Mouse (Mus musculus): ENCODE data around the gene Kcnk4.

The Kcnk4 gene

DNA sequence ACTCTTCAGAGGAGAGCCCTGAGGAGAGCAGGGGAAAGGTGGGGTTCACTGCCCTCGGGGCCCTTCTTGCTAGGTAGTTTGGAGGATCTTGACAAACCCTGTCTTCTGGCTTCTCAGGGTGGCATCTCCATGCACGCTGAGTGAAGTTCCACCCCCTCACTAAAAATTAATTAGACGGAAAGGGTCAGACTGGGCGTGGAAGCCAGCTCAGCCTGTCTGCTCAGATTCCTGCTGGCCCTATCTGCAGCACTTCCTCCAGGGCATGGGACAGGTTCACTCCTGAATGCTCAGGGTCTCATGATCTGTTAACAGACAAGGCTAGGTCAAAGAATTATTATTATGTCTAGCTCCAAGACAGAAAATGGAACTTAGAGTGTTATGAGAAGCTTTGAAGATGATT lies 41.8 kb downstream of the Kcnk4 start:
- DNase-seq (ENCODE audit: low read depth, low spot score) = no peak

- no peak for DNase-seq (ENCODE audit: low read depth, low spot score)
Measured at GRCm38 (mm10) chr19:6877965-6878364, 56.4 kb downstream of the Kcnk4 start.

DNA sequence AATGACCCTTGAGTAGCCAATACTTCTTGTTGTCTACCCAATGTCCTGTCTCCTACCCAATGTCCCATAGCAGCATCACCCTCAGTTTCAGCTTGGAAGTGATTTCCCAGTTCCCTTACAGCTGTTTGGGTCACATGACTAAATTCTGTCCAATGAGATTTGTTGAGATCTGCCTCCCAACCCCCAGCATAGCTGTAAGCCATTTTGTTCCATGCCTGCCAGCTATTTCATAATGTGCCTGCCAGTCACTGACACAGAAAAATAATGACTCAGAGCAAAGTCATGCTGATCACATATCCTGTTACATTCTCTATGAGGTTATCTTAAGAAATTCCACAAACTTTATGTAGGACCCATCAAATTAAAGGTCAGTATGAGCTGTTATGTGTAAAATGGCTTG lies 57.5 kb downstream of the Kcnk4 start:
- DNase-seq (ENCODE audit: low read depth, low spot score) = no peak

- DNase-seq (ENCODE audit: low read depth, low spot score) = no peak
Measured at GRCm38 (mm10) chr19:6875834-6876233, 58.5 kb downstream of the Kcnk4 start.

DNA sequence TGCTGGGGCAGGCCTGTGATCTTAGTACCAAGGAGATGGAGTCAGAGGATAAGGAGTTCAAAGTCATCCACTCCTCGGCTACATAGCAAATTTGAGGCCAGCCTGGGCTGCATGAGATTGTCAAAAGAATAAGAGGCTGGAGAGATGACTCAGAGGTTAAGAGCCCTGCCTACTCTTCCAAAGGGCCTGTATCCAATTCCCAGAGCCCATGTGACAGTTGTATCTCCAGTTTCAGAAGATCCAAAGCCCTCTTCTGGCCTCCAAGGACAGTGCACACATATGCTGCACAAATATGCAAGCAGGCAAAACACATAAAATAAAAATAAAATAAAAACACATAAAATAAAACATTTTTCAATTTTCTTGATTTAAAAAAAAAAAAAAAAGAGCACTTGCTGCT lies 60.1 kb downstream of the Kcnk4 start:
- DNase-seq (ENCODE audit: low read depth, low spot score) = no peak

Data from embryo, embryonic 11.5 days (tissue).